Mouse (Mus musculus) limb, embryonic 13.5 days (tissue): ENCODE measurements around the gene Psmd5. TPM values are rescaled to one million over a fixed set of nuclear protein-coding genes. Genes with fewer than 3 reads are reported as not detected.
"Not testable (repeated sequence)": the region's sequence is repeated elsewhere in the genome, so short reads cannot be mapped to it uniquely, and the experiment has no call there.

Experiments
- ATAC-seq: fragments of 200-750 bp; cut with Nextera tagmentation; 2 replicates; pipeline ENCODE4 v1.8.0; 2017; ENCODE audit warnings: low read depth, moderate number of reproducible peaks, moderate TSS enrichment; ENCODE audit not compliant: low FRiP score
- H3K27ac ChIP-seq: fragments of 300-500 bp; sonication (generic); 2 replicates; pipeline ENCODE4 v1.5.1; 2015; ENCODE audit warnings: inconsistent platforms, mild to moderate bottlenecking, moderate library complexity
- H3K27me3 ChIP-seq: fragments of 300-500 bp; sonication (generic); 2 replicates; pipeline ENCODE4 v1.6.1; 2015; ENCODE audit warnings: mild to moderate bottlenecking, inconsistent platforms
- H3K36me3 ChIP-seq: fragments of 300-500 bp; sonication (generic); 2 replicates; pipeline ENCODE4 v1.6.1; 2015; ENCODE audit warnings: inconsistent platforms, mild to moderate bottlenecking, moderate library complexity
- H3K4me1 ChIP-seq: fragments of 300-500 bp; sonication (generic); 2 replicates; pipeline ENCODE4 v1.6.1; 2015; ENCODE audit warnings: inconsistent platforms
- H3K4me2 ChIP-seq: fragments of 300-500 bp; sonication (generic); replicated peaks from 2 replicates; pipeline ENCODE4 v1.6.1; 2015; ENCODE audit warnings: inconsistent platforms, mild to moderate bottlenecking, moderate library complexity
- H3K4me3 ChIP-seq: fragments of 300-500 bp; sonication (generic); 2 replicates; pipeline ENCODE4 v1.5.1; 2015; ENCODE audit warnings: moderate library complexity, mild to moderate bottlenecking, inconsistent platforms
- H3K9ac ChIP-seq: fragments of 300-500 bp; sonication (generic); 2 replicates; pipeline ENCODE4 v1.6.1; 2015; ENCODE audit warnings: mild to moderate bottlenecking, inconsistent platforms
- H3K9me3 ChIP-seq: fragments of 300-500 bp; sonication (generic); 2 replicates; pipeline ENCODE4 v1.6.1; 2016; ENCODE audit warnings: inconsistent platforms
- WGBS: fragments of 180-500 bp; shearing (Covaris S2); methylation state at CpG from one replicate; pipeline ENCODE4 v1.1.7; 2015; 5-methylcytosine and 5-hydroxymethylcytosine counted together
- polyA plus RNA-seq: library from polyadenylated mRNA; unstranded; fragments of >200 nt; fragmentation: Nextera tagmentation; extraction: Ambion mirVana; gene quantifications from 2 replicates; pipeline ENCODE4 v1.2.1, GENCODE M21; 2015

Psmd5 gene
- polyA plus RNA-seq, 1 experiment from 2014 or later: 101 TPM

- H3K9ac ChIP-seq: no peak overlapping the region
- peaks cover 75% of the 10 kb centered on the region for H3K36me3 ChIP-seq
- no peak overlapping the region for H3K4me2 ChIP-seq
- ATAC-seq: no peak
- H3K27ac ChIP-seq: no peak overlapping the region
- H3K4me1 ChIP-seq: no peaks in the 10 kb centered on the region
- no peaks in the 10 kb centered on the region for H3K9me3 ChIP-seq
- no peaks in the 10 kb centered on the region for H3K27me3 ChIP-seq
- WGBS: 81% methylated on average over 7 of the region's 7 CpGs
- no peak overlapping the region for H3K4me3 ChIP-seq
Observed at GRCm38 (mm10) chr2:34812706-34813105, 62.1 kb downstream of the Psmd5 start.

- H3K4me2 ChIP-seq: no peak overlapping the region
- no peaks in the 10 kb centered on the region for H3K9me3 ChIP-seq
- no peak overlapping the region for H3K4me3 ChIP-seq
- H3K36me3 ChIP-seq: peaks cover 80% of the 10 kb centered on the region
- no peaks in the 10 kb centered on the region for H3K4me1 ChIP-seq
- no peak overlapping the region for H3K9ac ChIP-seq
- 98% methylated on average over 3 of the region's 3 CpGs for WGBS
- H3K27ac ChIP-seq: no peak overlapping the region
- H3K27me3 ChIP-seq: no peaks in the 10 kb centered on the region
- ATAC-seq: no peak
Observed at GRCm38 (mm10) chr2:34810775-34811174, 64.0 kb downstream of the Psmd5 start.

GRCm38 (mm10) chr2:34809568-34809967 is 65.2 kb downstream of the Psmd5 start:
- peaks cover 76% of the 10 kb centered on the region for H3K36me3 ChIP-seq
- WGBS: 82% methylated on average over 1 of the region's 1 CpGs
- H3K4me3 ChIP-seq: no peak overlapping the region
- no peak for ATAC-seq
- no peaks in the 10 kb centered on the region for H3K4me1 ChIP-seq
- H3K9me3 ChIP-seq: no peaks in the 10 kb centered on the region
- no peak overlapping the region for H3K4me2 ChIP-seq
- H3K9ac ChIP-seq: no peak overlapping the region
- no peaks in the 10 kb centered on the region for H3K27me3 ChIP-seq
- H3K27ac ChIP-seq: no peak overlapping the region

GRCm38 (mm10) chr2:34808057-34808456 is 66.7 kb downstream of the Psmd5 start:
- ATAC-seq: no peak
- Histone ChIP-seq H3K9me3 (no peaks in the 10 kb centered on the region), H3K4me3 (no peak overlapping the region), H3K4me2 (no peak overlapping the region), H3K27ac (no peak overlapping the region), H3K9ac (no peak overlapping the region), H3K36me3 (peaks cover 67% of the 10 kb centered on the region), H3K27me3 (no peaks in the 10 kb centered on the region), H3K4me1 (peaks cover 12% of the 10 kb centered on the region)
- 64% methylated on average over 2 of the region's 2 CpGs for WGBS

GRCm38 (mm10) chr2:34805364-34805950 is 69.3 kb downstream of the Psmd5 start:
- peaks cover 43% of the 10 kb centered on the region for H3K36me3 ChIP-seq
- H3K4me1 ChIP-seq: peaks cover 13% of the 10 kb centered on the region
- H3K4me2 ChIP-seq: no peak overlapping the region
- H3K27ac ChIP-seq: no peak overlapping the region
- ATAC-seq: no peak
- H3K9me3 ChIP-seq: no peaks in the 10 kb centered on the region
- H3K4me3 ChIP-seq: no peak overlapping the region
- no peaks in the 10 kb centered on the region for H3K27me3 ChIP-seq
- 90% methylated on average over 10 of the region's 10 CpGs for WGBS
- H3K9ac ChIP-seq: no peak overlapping the region

- Histone ChIP-seq H3K27me3 (no peaks in the 10 kb centered on the region), H3K4me1 (peaks cover 19% of the 10 kb centered on the region), H3K36me3 (peaks cover 39% of the 10 kb centered on the region), H3K4me2 (no peak overlapping the region), H3K4me3 (no peak overlapping the region), H3K9me3 (no peaks in the 10 kb centered on the region), H3K9ac (no peak overlapping the region), H3K27ac (no peak overlapping the region)
- WGBS: 79% methylated on average over 1 of the region's 1 CpGs
- ATAC-seq: no peak
Observed at GRCm38 (mm10) chr2:34804815-34805214, 70.0 kb downstream of the Psmd5 start.

GRCm38 (mm10) chr2:34804172-34804571 is 70.6 kb downstream of the Psmd5 start:
- H3K4me3 ChIP-seq: no peak overlapping the region; the same call in 1 of the 2 replicates
- no peaks in the 10 kb centered on the region for H3K27me3 ChIP-seq
- H3K9me3 ChIP-seq: no peaks in the 10 kb centered on the region
- peaks cover 20% of the 10 kb centered on the region for H3K4me1 ChIP-seq
- WGBS: 94% methylated on average over 2 of the region's 2 CpGs
- peak overlapping the region; percentile 58; the same call in 1 of the 2 replicates for H3K4me2 ChIP-seq
- H3K36me3 ChIP-seq: peaks cover 38% of the 10 kb centered on the region
- H3K27ac ChIP-seq: no peak overlapping the region
- H3K9ac ChIP-seq: no peak overlapping the region
- no peak for ATAC-seq

- 53% methylated on average over 3 of the region's 3 CpGs for WGBS
- Histone ChIP-seq H3K27me3 (no peaks in the 10 kb centered on the region), H3K9me3 (no peaks in the 10 kb centered on the region), H3K27ac (no peak overlapping the region), H3K4me2 (peak overlapping the region; percentile 58), H3K9ac (peak overlapping the region; percentile 45; the same call in 1 of the 2 replicates), H3K4me3 (peak overlapping the region; percentile 25), H3K4me1 (peaks cover 25% of the 10 kb centered on the region), H3K36me3 (peaks cover 34% of the 10 kb centered on the region)
- ATAC-seq: no peak
Observed at GRCm38 (mm10) chr2:34803746-34804145, 71.0 kb downstream of the Psmd5 start.

- Histone ChIP-seq H3K27ac (peak overlapping the region; percentile 85), H3K4me3 (peak overlapping the region; percentile 69), H3K36me3 (peaks cover 26% of the 10 kb centered on the region), H3K4me2 (peak overlapping the region; percentile 85), H3K9ac (peak overlapping the region; percentile 84), H3K4me1 (peaks cover 31% of the 10 kb centered on the region)
- ATAC-seq: peak; percentile 45
- H3K27me3 ChIP-seq, H3K9me3 ChIP-seq: not testable (repeated sequence)
- under 1% methylated on average over 30 of the region's 32 CpGs for WGBS
Observed at GRCm38 (mm10) chr2:34802565-34803245, 72.1 kb downstream of the Psmd5 start.

GRCm38 (mm10) chr2:34801516-34802482 is 73.0 kb downstream of the Psmd5 start:
- Histone ChIP-seq H3K27ac (peak overlapping the region; percentile 85), H3K27me3 (no peaks in the 10 kb centered on the region), H3K4me2 (peak overlapping the region; percentile 85), H3K4me3 (peak overlapping the region; percentile 69), H3K36me3 (peaks cover 20% of the 10 kb centered on the region), H3K4me1 (peaks cover 31% of the 10 kb centered on the region), H3K9me3 (no peaks in the 10 kb centered on the region), H3K9ac (peak overlapping the region; percentile 84)
- 5% methylated on average over 39 of the region's 39 CpGs for WGBS
- peak; percentile 97 for ATAC-seq

- no peak for ATAC-seq
- Histone ChIP-seq H3K4me1 (peaks cover 31% of the 10 kb centered on the region), H3K36me3 (peaks cover 19% of the 10 kb centered on the region), H3K4me2 (peak overlapping the region; percentile 79), H3K9ac (no peak overlapping the region), H3K27me3 (no peaks in the 10 kb centered on the region), H3K9me3 (no peaks in the 10 kb centered on the region), H3K4me3 (peak overlapping the region; percentile 70; the same call in 1 of the 2 replicates), H3K27ac (0 out of 2 replicates have a peak overlapping the region, but pooled peaks have one; percentile 80)
- 80% methylated on average over 7 of the region's 7 CpGs for WGBS
Observed at GRCm38 (mm10) chr2:34800371-34800770, 74.4 kb downstream of the Psmd5 start.
